ENCODE assay signal across 22 mouse cellular contexts in the genomic region with DNA sequence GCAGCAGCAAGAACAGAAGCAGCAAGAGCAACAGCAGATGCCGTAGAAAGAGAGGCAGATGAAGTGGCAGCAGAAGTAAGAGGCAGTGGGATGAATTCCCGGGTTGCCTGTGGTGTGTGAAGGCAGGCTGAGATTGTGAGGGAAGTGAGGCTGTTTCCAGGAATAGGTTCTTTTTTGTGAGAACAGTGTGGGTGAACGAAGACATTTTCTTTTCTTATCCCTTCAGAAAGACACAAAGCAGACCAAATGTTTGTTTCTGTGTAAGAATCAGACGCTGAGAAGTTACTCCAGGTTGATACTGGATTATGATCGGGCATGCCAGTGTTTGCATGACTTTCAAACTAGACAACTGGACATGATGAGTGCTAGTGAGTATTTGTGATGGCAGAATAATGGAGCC. TPM values are rescaled to one million over a fixed set of nuclear protein-coding genes. Genes with fewer than 3 reads are reported as not detected.
DNase-seq lines count a peak whose midpoint lies in the region; ATAC-seq lines count a peak whose summit lies in the region.
"Had no signal": no experiment of that assay in that cellular context is flagged by ENCODE, and none has a peak within 500 bp of the region (broad histone marks: within the 10 kb centered on the region; RNA-seq: fewer than 3 reads in every experiment).

No protein-coding gene starts in this region.

- no peaks in the 10 kb centered on the region for H3K4me1 ChIP-seq in megakaryocyte, embryonic 14.5 days
- H3K4me1 ChIP-seq: forebrain, embryonic 12.5 days; heart, embryonic 15.5 days; limb, embryonic 13.5 days had no signal

- no peak for ATAC-seq in megakaryocyte, adult 5-6 weeks (ENCODE audit: poor library complexity, severe bottlenecking)
- ATAC-seq in CD4-positive, CD25-positive, alpha-beta regulatory T cell, adult 4 months: no peak
- ATAC-seq in cerebellum, adult (ENCODE audit: insufficient number of reproducible peaks, low FRiP score, low TSS enrichment): no peak
- ATAC-seq: midbrain, embryonic 16.5 days had no signal

- no peaks in the 10 kb centered on the region for H3K9me3 ChIP-seq in megakaryocyte, embryonic 14.5 days
- H3K9me3 ChIP-seq: forebrain, embryonic 12.5 days; heart, embryonic 15.5 days; limb, embryonic 13.5 days had no signal

- H3K27me3 ChIP-seq in megakaryocyte, embryonic 14.5 days (replicated peaks): no peaks in the 10 kb centered on the region
- H3K27me3 ChIP-seq: forebrain, embryonic 12.5 days; heart, embryonic 15.5 days; limb, embryonic 13.5 days had no signal

- no peaks in the 10 kb centered on the region for H3K36me3 ChIP-seq in megakaryocyte, embryonic 14.5 days (replicated peaks; ENCODE audit: low read length)
- H3K36me3 ChIP-seq: forebrain, embryonic 12.5 days; heart, embryonic 15.5 days; limb, embryonic 13.5 days had no signal

- H3K4me3 ChIP-seq in megakaryocyte, embryonic 14.5 days (replicated peaks): peak overlapping the region; percentile 20
- H3K4me3 ChIP-seq: forebrain, embryonic 12.5 days; heart, adult 2 months; heart, embryonic 15.5 days; limb, embryonic 13.5 days had no signal

- intact Hi-C loops in left cerebral cortex, postnatal 25 days (cut with DNase I): loop anchor here (2.0 to 5.0 kb wide), 3 partner anchors 205 to 648 kb away; no protein-coding TSS in a partner anchor

- DNase-seq in layer of hippocampus, adult 8-10 months (ENCODE audit: low spot score in 2 of 2): peak; percentile 23 to 38
- peak; percentile 47 to 95 for DNase-seq in left cerebral cortex, postnatal 25 days (ENCODE audit: low spot score in 2 of 2)
- DNase-seq in lung, postnatal 25 days (ENCODE audit: low spot score): no peak
- DNase-seq in embryo, embryonic 9.5 days (ENCODE audit: extremely low spot score): no peak
- DNase-seq: adrenal gland, postnatal 25 days; cerebellum, adult 8-10 months; heart, adult 2 months; kidney, adult 2 months; kidney, postnatal 4 days had no signal

RNA-seq across cellular contexts. Expression of a gene that starts 52.2 kb away (rescaled TPM):
- not detected in 2 replicates for polyA plus RNA-seq in megakaryocyte, embryonic 14.5 days (2012; ENCODE audit: insufficient read depth, low replicate concordance)
- not detected in 2 replicates for total RNA-seq in megakaryocyte, adult 5-6 weeks (2015)
- not detected in 2 replicates for total RNA-seq in megakaryocyte, adult 5-6 weeks (2017)
- total RNA-seq in layer of hippocampus, adult 8-10 months (2022): under 1 TPM; 0.41 to 0.98 (median 0.72) TPM
- total RNA-seq in left cerebral cortex, postnatal 25 days (2021): 1 to 10 TPM; 2.0 to 2.7 TPM
- polyA plus RNA-seq in CD4-positive, CD25-positive, alpha-beta regulatory T cell, adult 4 months (2017; shearing (Covaris generic)): not detected
- total RNA-seq: adrenal gland, postnatal 25 days; gastrocnemius, adult 8-10 months; heart, adult 2 months; hematopoietic stem cell, adult 5-6 weeks; megakaryocyte-erythroid progenitor cell, adult 5-6 weeks had no signal
- polyA plus RNA-seq: heart, adult 2 months; heart, embryonic 15.5 days; liver, embryonic 14.5 days; lung, embryonic 16.5 days had no signal

Comparison
In these comparisons a context has a peak if more than half of its experiments do, and no peak if none do; other contexts are left out.
1. DNase-seq: peak in layer of hippocampus, adult 8-10 months (2 of 2) and left cerebral cortex, postnatal 25 days (2 of 2); none in lung, postnatal 25 days (single experiment) and embryo, embryonic 9.5 days (single experiment).